Mouse (Mus musculus): Measurements from ENCODE around the gene Lmbrd1. TPM values are rescaled to one million over a fixed set of nuclear protein-coding genes. Genes with fewer than 3 reads are reported as not detected.
A peak's percentile ranks its signal among the peaks of the same experiment; 100 is the strongest.
"Not testable (repeated sequence)": the region's sequence is repeated elsewhere in the genome, so short reads cannot be mapped to it uniquely, and the experiment has no call there.

Lmbrd1 gene
- polyA plus RNA-seq, 1 experiment from 2014 or later, result 36.3 TPM

DNA sequence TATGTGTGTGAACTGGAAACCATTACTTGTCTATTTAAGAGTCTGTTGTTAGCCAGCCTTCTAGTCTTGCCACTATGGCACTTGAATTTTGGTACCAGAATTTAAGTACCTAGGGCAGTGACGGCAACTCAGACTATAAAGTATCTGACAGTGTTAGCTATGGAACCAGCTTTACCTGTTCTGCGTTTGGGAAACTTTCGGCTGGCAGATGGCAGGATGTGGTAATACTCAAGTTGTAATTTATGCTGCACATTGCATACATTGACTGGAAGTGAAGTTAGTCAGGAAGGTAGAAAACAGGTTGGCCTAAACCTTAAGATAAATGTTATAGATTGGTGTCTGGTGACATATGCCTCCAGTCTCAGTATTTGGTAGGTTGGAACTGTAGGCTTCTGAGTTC, 53.9 kb downstream of the Lmbrd1 start:
- Histone ChIP-seq H3K4me3 (no peak overlapping the region), H3K27me3 (no peaks in the 10 kb centered on the region), H3K9me3 (no peaks in the 10 kb centered on the region), H3K4me1 (peaks cover 4% of the 10 kb centered on the region), H3K36me3 (peaks cover 46% of the 10 kb centered on the region), H3K27ac (no peak overlapping the region), H3K9ac (no peak overlapping the region), H3K4me2 (replicated peaks) (no peak overlapping the region)
- WGBS, result 86% methylated on average over 3 of the region's 3 CpGs
- no peak for ATAC-seq (ENCODE audit: low FRiP score, low read depth)

DNA sequence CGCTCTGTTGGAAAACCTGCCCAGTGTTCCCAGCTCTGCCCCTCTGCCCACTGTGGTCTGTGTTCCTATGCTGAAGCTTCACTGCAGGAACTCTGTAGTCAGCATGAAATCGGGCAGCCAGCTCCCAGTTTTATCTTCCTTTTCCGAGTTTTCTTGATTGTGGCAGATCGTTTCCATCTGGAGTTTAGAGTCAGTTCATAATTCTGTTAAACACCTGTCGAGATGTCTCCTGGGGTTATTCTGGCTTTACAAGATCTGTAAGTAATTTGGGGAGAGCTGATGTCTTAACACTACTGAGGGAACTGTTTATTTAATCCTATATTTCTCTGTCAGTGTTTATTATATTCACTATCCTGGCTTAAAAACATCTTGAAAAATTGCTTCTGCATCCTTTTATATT, 56.4 kb downstream of the Lmbrd1 start:
- H3K9ac ChIP-seq, result no peak overlapping the region
- no peak overlapping the region for H3K4me3 ChIP-seq
- H3K4me2 ChIP-seq (replicated peaks), result no peak overlapping the region
- H3K27ac ChIP-seq, result no peak overlapping the region
- peaks cover 4% of the 10 kb centered on the region for H3K4me1 ChIP-seq
- no peaks in the 10 kb centered on the region for H3K9me3 ChIP-seq
- H3K36me3 ChIP-seq, result peaks cover 31% of the 10 kb centered on the region
- 22% methylated on average over 5 of the region's 5 CpGs for WGBS
- ATAC-seq (ENCODE audit: low FRiP score, low read depth), result no peak
- H3K27me3 ChIP-seq, result no peaks in the 10 kb centered on the region

DNA sequence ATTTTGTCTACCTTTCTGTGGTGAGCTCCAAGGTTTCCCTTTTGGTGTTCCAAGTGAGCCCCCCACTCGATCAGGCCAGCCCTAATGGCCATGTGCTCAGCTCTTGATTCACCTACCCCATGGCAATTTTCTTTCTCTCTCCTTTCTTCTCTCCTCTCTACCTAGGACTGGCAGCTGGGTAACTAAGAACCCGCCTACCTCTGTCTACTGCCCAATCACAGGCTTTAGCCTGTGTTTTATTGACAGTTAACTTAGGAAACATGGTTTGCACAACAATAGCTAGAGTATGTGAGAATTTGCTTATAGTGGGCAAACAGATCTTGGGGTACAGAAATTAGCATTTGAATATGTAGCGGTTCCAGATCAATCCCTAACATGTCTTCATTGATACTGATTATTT, 62.5 kb downstream of the Lmbrd1 start:
- peaks cover 7% of the 10 kb centered on the region; the same call in 1 of the 2 replicates for H3K36me3 ChIP-seq
- H3K27ac ChIP-seq, result no peak overlapping the region
- no peak overlapping the region for H3K4me3 ChIP-seq
- ATAC-seq (ENCODE audit: low FRiP score, low read depth), result no peak
- H3K9me3 ChIP-seq, result no peaks in the 10 kb centered on the region
- no peaks in the 10 kb centered on the region for H3K27me3 ChIP-seq
- no peak overlapping the region for H3K9ac ChIP-seq
- H3K4me2 ChIP-seq (replicated peaks), result no peak overlapping the region
- H3K4me1 ChIP-seq, result 0 out of 2 replicates have a peak, but pooled peaks cover 4% of the 10 kb centered on the region
- WGBS, result 80% methylated on average over 3 of the region's 3 CpGs

DNA sequence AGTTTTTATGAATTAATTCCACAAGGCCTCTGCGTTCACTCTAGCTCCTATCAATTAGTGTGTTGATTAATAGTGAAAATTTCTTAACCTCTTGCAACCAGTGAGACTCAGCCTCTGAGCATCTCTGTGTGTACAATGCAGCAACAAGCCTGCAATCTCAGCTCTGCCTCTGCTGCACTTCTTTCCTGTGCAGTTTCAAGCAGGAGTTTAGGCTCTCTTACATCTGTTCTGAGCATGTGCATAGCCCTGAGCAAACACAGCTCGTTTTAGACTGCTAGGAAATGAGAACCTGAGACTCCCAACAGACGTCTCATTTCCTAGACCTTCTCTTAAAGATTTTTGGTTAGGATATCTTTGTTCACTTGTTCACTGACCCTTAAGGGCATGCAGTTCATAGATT, 63.1 kb downstream of the Lmbrd1 start:
- H3K9me3 ChIP-seq, result no peaks in the 10 kb centered on the region
- H3K36me3 ChIP-seq, result peaks cover 7% of the 10 kb centered on the region; the same call in 1 of the 2 replicates
- no peak overlapping the region for H3K4me2 ChIP-seq (replicated peaks)
- no peak overlapping the region for H3K9ac ChIP-seq
- no peak overlapping the region for H3K4me3 ChIP-seq
- H3K27me3 ChIP-seq, result no peaks in the 10 kb centered on the region
- WGBS, result 18% methylated on average over 3 of the region's 3 CpGs
- H3K4me1 ChIP-seq, result 0 out of 2 replicates have a peak, but pooled peaks cover 4% of the 10 kb centered on the region
- H3K27ac ChIP-seq, result no peak overlapping the region
- no peak for ATAC-seq (ENCODE audit: low FRiP score, low read depth)

DNA sequence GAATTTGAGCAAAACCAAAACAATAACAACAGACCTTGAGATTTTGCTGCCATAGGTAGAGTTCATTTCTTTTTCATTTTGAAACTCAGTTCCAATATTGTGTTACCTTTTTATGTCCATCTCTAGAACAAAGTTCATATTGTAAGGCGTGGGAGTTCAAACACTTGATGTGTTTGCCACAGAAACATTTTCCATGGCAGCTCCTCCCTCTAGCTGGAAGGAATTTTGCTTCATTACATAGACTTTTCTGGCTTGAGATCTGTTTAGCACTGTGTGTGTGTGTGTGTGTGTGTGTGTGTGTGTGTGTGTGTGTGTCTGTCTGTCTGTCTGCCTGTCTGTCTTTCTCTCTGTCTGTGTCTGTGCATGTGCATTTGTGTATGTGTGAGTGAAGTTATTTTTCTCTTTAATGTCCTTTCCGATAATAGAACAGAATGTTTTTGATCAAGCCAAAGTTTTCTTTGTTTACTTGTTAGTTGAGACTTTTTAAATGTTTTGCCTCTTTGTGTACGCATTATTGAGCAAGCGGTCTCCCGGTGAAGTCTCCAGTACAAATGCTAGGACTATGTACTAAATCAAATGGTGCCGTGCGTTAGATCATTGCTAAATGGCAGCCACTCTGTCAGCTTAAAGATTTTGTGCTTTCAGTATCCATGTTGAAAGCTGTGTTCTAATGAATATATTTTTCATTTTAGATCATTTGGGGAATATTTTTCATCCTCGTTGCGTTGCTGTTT, 64.9 kb downstream of the Lmbrd1 start:
- Histone ChIP-seq H3K36me3 (peaks cover 14% of the 10 kb centered on the region), H3K9me3 (no peaks in the 10 kb centered on the region), H3K4me1 (0 out of 2 replicates have a peak, but pooled peaks cover 4% of the 10 kb centered on the region), H3K27ac (no peak overlapping the region), H3K4me2 (replicated peaks) (no peak overlapping the region), H3K27me3 (no peaks in the 10 kb centered on the region), H3K4me3 (no peak overlapping the region), H3K9ac (no peak overlapping the region)
- 88% methylated on average over 9 of the region's 9 CpGs for WGBS
- ATAC-seq (ENCODE audit: low FRiP score, low read depth), result no peak

DNA sequence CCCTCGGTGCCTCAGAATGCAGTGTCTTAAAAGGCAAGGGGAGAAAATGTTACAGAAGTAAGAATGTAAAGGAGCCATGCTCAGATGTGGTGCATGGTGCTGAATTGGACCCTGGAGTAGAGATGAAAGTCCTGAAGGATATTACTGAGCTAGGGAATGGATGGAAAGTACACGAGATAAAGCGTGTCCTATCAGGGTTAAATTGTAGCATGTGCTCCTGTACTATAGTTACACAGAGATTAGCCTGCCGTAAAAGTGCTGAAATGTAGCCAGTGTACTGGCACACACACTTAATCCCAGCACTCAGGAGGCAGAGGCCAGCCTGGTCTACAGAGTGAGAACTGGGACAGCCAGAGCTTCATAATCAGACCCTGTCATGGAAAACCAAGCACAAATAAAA, 74.3 kb downstream of the Lmbrd1 start:
- no peak for ATAC-seq (ENCODE audit: low FRiP score, low read depth)
- Histone ChIP-seq H3K9ac (no peak overlapping the region), H3K36me3 (peaks cover 32% of the 10 kb centered on the region), H3K4me3 (no peak overlapping the region), H3K4me1 (no peaks in the 10 kb centered on the region), H3K27ac (no peak overlapping the region), H3K27me3 (no peaks in the 10 kb centered on the region), H3K9me3 (no peaks in the 10 kb centered on the region), H3K4me2 (replicated peaks) (no peak overlapping the region)
- WGBS, result 88% methylated on average over 4 of the region's 4 CpGs

DNA sequence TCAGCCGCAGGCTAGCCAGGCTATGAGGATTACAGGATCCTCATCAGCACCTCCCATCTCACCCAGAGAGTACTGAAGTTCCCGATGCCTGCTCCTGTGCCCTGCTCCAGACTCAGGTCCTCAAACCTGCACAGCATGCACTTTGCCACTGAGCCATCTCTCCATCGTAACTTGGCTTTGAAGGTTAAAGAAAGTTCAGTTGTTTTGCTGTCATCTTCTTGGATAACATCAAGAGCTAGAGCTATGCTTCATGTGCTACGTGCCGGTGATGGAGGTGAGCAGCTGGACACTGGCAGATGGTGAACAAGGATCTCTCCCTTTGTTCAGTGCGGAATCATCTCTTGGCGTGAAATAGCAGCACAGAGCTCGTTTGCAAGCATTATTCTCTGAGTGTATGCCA, 80.1 kb downstream of the Lmbrd1 start:
- Histone ChIP-seq H3K27me3 (no peaks in the 10 kb centered on the region), H3K27ac (no peak overlapping the region), H3K36me3 (peaks cover 16% of the 10 kb centered on the region), H3K4me3 (no peak overlapping the region), H3K9me3 (no peaks in the 10 kb centered on the region), H3K9ac (no peak overlapping the region), H3K4me1 (no peaks in the 10 kb centered on the region), H3K4me2 (replicated peaks) (no peak overlapping the region)
- WGBS, result 86% methylated on average over 8 of the region's 8 CpGs
- 0 out of 2 replicates have a peak, but pooled peaks have one; percentile 25 for ATAC-seq (ENCODE audit: low FRiP score, low read depth)

DNA sequence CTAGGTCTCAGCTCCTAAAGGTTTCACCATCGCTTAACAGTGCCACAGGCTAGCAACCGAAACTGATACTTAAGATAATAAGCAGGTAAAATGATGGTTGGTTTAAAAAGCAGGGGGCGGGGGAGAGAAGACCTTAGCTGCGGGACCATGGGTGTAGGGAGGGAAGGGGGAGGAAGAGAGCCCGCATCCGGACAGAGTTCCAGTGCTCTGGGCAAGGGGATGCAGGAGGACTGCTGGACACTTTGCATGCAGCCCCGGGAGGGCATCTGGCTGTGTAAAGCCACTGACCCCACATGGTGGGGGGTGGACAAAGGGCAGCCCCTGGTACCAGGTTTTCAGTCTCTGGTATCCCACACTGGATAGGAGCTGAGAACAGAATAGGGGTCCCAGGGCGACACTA, 88.0 kb downstream of the Lmbrd1 start:
- Histone ChIP-seq H3K27ac (no peak overlapping the region), H3K4me1 (no peaks in the 10 kb centered on the region), H3K36me3 (peaks cover 15% of the 10 kb centered on the region), H3K9ac (no peak overlapping the region), H3K27me3 (no peaks in the 10 kb centered on the region), H3K4me3 (no peak overlapping the region), H3K9me3 (no peaks in the 10 kb centered on the region), H3K4me2 (replicated peaks) (no peak overlapping the region)
- WGBS, result 87% methylated on average over 8 of the region's 8 CpGs
- ATAC-seq (ENCODE audit: low FRiP score, low read depth), result no peak

DNA sequence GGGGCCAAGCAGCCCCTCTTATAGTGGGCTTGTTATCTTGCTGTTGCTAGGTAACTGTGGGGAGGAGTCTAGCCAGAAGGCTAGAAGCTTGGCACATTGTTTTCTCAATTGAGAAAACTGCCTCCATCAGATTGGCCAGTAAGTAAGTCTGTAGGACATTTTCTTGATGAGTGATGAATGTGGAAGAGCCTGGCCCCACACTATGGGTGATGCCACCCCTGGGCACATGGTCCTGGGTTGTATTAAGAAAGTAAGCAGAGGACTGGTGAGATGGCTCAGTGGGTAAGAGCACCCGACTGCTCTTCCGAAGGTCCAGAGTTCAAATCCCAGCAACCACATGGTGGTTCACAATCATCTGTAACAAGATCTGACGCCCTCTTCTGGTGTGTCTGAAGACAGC, 88.8 kb downstream of the Lmbrd1 start:
- H3K9me3 ChIP-seq; H3K9ac ChIP-seq; H3K4me1 ChIP-seq; H3K27ac ChIP-seq; H3K27me3 ChIP-seq; H3K4me3 ChIP-seq; ATAC-seq (ENCODE audit: low FRiP score, low read depth); H3K4me2 ChIP-seq (replicated peaks): not testable (repeated sequence)
- peaks cover 13% of the 10 kb centered on the region for H3K36me3 ChIP-seq
- 85% methylated on average over 3 of the region's 3 CpGs for WGBS

DNA sequence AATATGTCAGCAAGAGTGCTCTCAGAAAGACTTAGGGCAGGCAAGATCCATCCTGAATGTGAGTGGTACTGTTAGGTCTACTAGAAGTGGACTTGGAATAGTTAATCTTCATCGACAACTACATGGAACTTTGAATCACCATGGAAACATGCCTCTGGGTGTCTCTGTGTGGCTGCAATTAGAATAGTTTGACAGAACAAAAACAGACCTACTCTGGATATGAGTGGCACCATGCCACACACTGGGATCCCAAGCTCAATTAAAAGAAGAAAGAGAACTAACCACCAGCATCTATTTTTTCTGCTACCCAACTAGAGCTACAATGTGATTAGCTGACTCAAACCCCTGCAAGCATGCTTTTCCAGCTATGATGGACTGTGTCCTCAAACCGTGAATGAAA, 95.2 kb downstream of the Lmbrd1 start:
- Histone ChIP-seq H3K27ac (no peak overlapping the region), H3K9ac (no peak overlapping the region), H3K27me3 (no peaks in the 10 kb centered on the region), H3K4me2 (replicated peaks) (no peak overlapping the region), H3K9me3 (no peaks in the 10 kb centered on the region), H3K36me3 (no peaks in the 10 kb centered on the region), H3K4me1 (no peaks in the 10 kb centered on the region), H3K4me3 (no peak overlapping the region)
- no peak for ATAC-seq (ENCODE audit: low FRiP score, low read depth)
- WGBS, result 82% methylated on average over 2 of the region's 2 CpGs

DNA sequence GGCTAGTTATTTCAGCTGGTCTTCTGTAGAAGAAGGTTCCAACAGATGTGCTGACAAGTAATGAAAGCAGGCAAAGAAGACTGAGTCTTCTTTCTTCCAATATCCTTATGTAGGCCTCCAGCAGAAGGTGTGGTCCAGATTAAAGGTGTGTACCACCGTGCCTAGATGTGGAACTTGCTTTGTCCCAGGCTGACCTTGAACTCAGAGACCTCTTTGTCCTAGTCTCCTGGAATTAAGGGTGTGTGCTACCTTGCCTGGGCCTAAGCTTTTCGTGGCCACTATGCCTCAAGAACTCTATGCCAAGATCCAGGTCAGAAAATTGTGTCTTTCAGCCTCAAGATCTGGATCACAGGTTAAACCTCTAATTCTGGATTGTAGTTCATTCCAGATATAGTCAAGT, 98.1 kb downstream of the Lmbrd1 start:
- ATAC-seq (ENCODE audit: low FRiP score, low read depth), result no peak
- Histone ChIP-seq H3K4me1 (no peaks in the 10 kb centered on the region), H3K9me3 (no peaks in the 10 kb centered on the region), H3K27ac (no peak overlapping the region), H3K9ac (no peak overlapping the region), H3K36me3 (no peaks in the 10 kb centered on the region), H3K4me3 (no peak overlapping the region), H3K27me3 (no peaks in the 10 kb centered on the region), H3K4me2 (replicated peaks) (no peak overlapping the region)
- WGBS, result 83% methylated on average over 2 of the region's 2 CpGs

DNA sequence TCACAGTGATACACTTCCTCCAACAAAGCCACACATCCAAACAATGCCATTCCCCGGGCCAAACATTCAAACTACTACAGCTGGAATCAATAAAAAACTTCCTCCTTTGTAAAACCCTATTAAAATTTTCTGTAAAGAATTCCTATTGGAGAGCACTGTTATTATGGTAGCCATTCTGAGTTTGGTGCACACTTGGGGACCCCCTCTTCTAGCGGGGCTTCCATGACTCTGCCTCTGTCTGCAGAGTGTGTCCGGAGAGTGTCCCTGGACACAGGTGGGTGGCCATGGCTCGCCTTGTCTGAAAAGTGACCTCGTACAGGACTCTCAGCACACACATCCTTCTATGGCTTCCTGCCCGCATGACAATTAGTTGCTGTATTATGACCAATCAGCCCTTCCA, 114.7 kb downstream of the Lmbrd1 start:
- peak; percentile 67 for ATAC-seq (ENCODE audit: low FRiP score, low read depth)
- H3K27me3 ChIP-seq, result no peaks in the 10 kb centered on the region
- H3K36me3 ChIP-seq, result no peaks in the 10 kb centered on the region
- no peak overlapping the region for H3K4me2 ChIP-seq (replicated peaks)
- H3K27ac ChIP-seq, result no peak overlapping the region
- H3K9ac ChIP-seq, result no peak overlapping the region
- H3K4me3 ChIP-seq, result no peak overlapping the region
- 0 out of 2 replicates have a peak, but pooled peaks cover 6% of the 10 kb centered on the region for H3K9me3 ChIP-seq
- H3K4me1 ChIP-seq, result peaks cover 8% of the 10 kb centered on the region
- 73% methylated on average over 6 of the region's 6 CpGs for WGBS

DNA sequence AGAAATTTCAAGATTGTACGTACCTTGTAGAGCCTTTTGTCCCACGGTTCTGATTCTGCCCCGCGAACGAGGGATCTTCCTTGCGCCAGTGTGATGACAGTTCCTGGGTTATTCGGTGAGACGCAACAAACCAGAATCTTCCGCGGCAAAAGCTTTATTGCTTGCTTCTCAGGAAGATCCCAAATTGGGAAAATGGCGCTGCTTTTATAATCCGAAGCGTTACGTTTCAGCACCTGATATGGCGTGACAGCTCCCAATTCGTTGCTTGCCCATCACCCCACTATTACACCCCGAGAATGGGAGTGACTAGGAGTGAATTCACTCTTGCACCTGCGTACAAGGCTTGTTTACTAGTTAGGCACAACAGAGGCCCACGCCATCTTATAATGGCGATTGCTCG, 129.5 kb downstream of the Lmbrd1 start:
- not testable (repeated sequence) for H3K4me1 ChIP-seq; H3K36me3 ChIP-seq; ATAC-seq (ENCODE audit: low FRiP score, low read depth); H3K4me3 ChIP-seq; H3K27ac ChIP-seq; H3K4me2 ChIP-seq (replicated peaks); H3K9me3 ChIP-seq; H3K27me3 ChIP-seq; H3K9ac ChIP-seq
- WGBS, result 95% methylated on average over 21 of the region's 21 CpGs
